Mouse (Mus musculus) ES-E14 (cell line): ENCODE measurements around the gene Prelid1.

ENCODE experiments used
- CHD2 ChIP-seq: IDR thresholded peaks from 2 replicates; pipeline ENCODE4 v1.6.1; 2014; ENCODE audit warnings: mild to moderate bottlenecking, low read depth, low read length, inconsistent platforms
- HCFC1 ChIP-seq: IDR thresholded peaks from 2 replicates; pipeline ENCODE4 v1.6.1; 2012; ENCODE audit warnings: low read length, inconsistent platforms, borderline replicate concordance; ENCODE audit not compliant: insufficient read depth
- MAFK ChIP-seq: IDR thresholded peaks from 2 replicates; pipeline ENCODE4 v1.6.1; 2014; ENCODE audit warnings: mild to moderate bottlenecking, low read depth, low read length, inconsistent platforms; ENCODE audit not compliant: insufficient read depth
- ZC3H11A ChIP-seq: IDR thresholded peaks from 2 replicates; pipeline ENCODE4 v1.6.1; 2012; ENCODE audit warnings: low read depth, mild to moderate bottlenecking, inconsistent platforms, low read length, borderline replicate concordance
- ZNF384 ChIP-seq: IDR thresholded peaks from 2 replicates; pipeline ENCODE4 v1.6.1; 2012; ENCODE audit warnings: low read depth, low read length, inconsistent platforms

- TF ChIP-seq MAFK (no peak), ZNF384 (no peak), HCFC1 (no peak), CHD2 (no peak), ZC3H11A (no peak)
Observed at GRCm38 (mm10) chr13:55361145-55361544, 40.8 kb downstream of the Prelid1 start.
